26 mouse cellular contexts compared by ENCODE assay signal in genomic region chr13:35402856-35403255, GRCm38 (mm10).
"Had no signal": no experiment of that assay in that cellular context is flagged by ENCODE, and none has a peak within 500 bp of the region (broad histone marks: within the 10 kb centered on the region; RNA-seq: fewer than 3 reads in every experiment).

No protein-coding gene starts in this region.

- H3K4me3 ChIP-seq: heart, embryonic 10.5 days; heart, embryonic 12.5 days; hindbrain, embryonic 13.5 days; hindbrain, embryonic 15.5 days; intestine, embryonic 15.5 days; layer of hippocampus, adult 2 months; limb, embryonic 13.5 days; limb, embryonic 15.5 days; liver, embryonic 12.5 days had no signal

- H3K9ac ChIP-seq: heart, embryonic 12.5 days; hindbrain, embryonic 13.5 days; hindbrain, embryonic 15.5 days; intestine, embryonic 15.5 days; limb, embryonic 13.5 days; limb, embryonic 15.5 days; liver, embryonic 12.5 days; liver, embryonic 14.5 days had no signal

- H3K4me1 ChIP-seq: hindbrain, embryonic 13.5 days; hindbrain, embryonic 15.5 days; intestine, embryonic 15.5 days; limb, embryonic 13.5 days; limb, embryonic 15.5 days; liver, embryonic 12.5 days had no signal

- H3K4me2 ChIP-seq: heart, embryonic 12.5 days; hindbrain, embryonic 13.5 days; hindbrain, embryonic 15.5 days; intestine, embryonic 15.5 days; limb, embryonic 13.5 days; limb, embryonic 15.5 days; liver, embryonic 12.5 days had no signal

- H3K27me3 ChIP-seq: heart, embryonic 12.5 days; hindbrain, embryonic 13.5 days; hindbrain, embryonic 15.5 days; intestine, embryonic 15.5 days; limb, embryonic 13.5 days; limb, embryonic 15.5 days; liver, embryonic 12.5 days had no signal

- H3K27ac ChIP-seq: heart, embryonic 10.5 days; hindbrain, embryonic 13.5 days; hindbrain, embryonic 15.5 days; intestine, embryonic 15.5 days; layer of hippocampus, adult 2 months; limb, embryonic 13.5 days; limb, embryonic 15.5 days; liver, embryonic 12.5 days; liver, embryonic 14.5 days had no signal

- DNase-seq: gastrocnemius, postnatal 14 days; gastrocnemius, postnatal 36 days; heart, adult 18-20 months; heart, postnatal 14 days; heart, postnatal 36 days; kidney, adult 18-20 months; kidney, adult 8-10 months; kidney, postnatal 10 days; kidney, postnatal 25 days; kidney, postnatal 4 days; layer of hippocampus, adult 9-11 months; layer of hippocampus, postnatal 36 days; left cerebral cortex, postnatal 4 days; lung, adult 18-20 months had no signal

- H3K9me3 ChIP-seq: heart, embryonic 10.5 days; heart, embryonic 12.5 days; hindbrain, embryonic 13.5 days; hindbrain, embryonic 15.5 days; intestine, embryonic 15.5 days; limb, embryonic 13.5 days; limb, embryonic 15.5 days; liver, embryonic 12.5 days had no signal

- H3K36me3 ChIP-seq: heart, embryonic 10.5 days; heart, embryonic 12.5 days; hindbrain, embryonic 13.5 days; hindbrain, embryonic 15.5 days; intestine, embryonic 15.5 days; limb, embryonic 13.5 days; limb, embryonic 15.5 days; liver, embryonic 12.5 days had no signal

- ATAC-seq: inflammation-experienced regulatory T-cells, adult 6 months; intestine, embryonic 15.5 days; intestine, postnatal 0 days; liver, embryonic 12.5 days had no signal
